Mouse (Mus musculus) liver, adult 2 months (tissue): ENCODE data around the gene Duox1.

Experiments
- CTCF ChIP-seq: fragments of 200-500 bp; IDR thresholded peaks from 2 replicates; pipeline ENCODE4 v1.5.1; 2011; ENCODE audit warnings: low read depth, low read length, control low read depth
- POLR2A ChIP-seq: fragments of 200-500 bp; IDR thresholded peaks from 2 replicates; pipeline ENCODE4 v1.6.1; 2011; ENCODE audit warnings: low read length, control low read depth; ENCODE audit not compliant: insufficient read depth; ENCODE audit errors: extremely low read depth

GRCm38 (mm10) chr2:122396150-122396549 is 80.7 kb downstream of the Duox1 start:
- TF ChIP-seq CTCF, result no peak
- no peak for TF ChIP-seq POLR2A
